Mouse (Mus musculus) thymus, postnatal 36 days (tissue): ENCODE measurements around the gene Sprr1b.
"Not testable (repeated sequence)": the region's sequence is repeated elsewhere in the genome, so short reads cannot be mapped to it uniquely, and the experiment has no call there.

Experiments
- DNase-seq, 2 experiments: peaks; one replicate each; pipeline ENCODE4 v3.0.0; 2022; ENCODE audit warnings: mixed read lengths in 2 of 2

Gene Sprr1b

GRCm38 (mm10) chr3:92438689-92439088 lies at the start of gene Sprr1b:
Sprr1b (minus strand) TSS chr3:92438789.
- no peak for DNase-seq

- no peak for DNase-seq
These were observed 47.7 kb upstream of the Sprr1b start for GRCm38 (mm10) chr3:92486307-92486706.

GRCm38 (mm10) chr3:92485863-92486262 lies 47.3 kb upstream of the Sprr1b start, which contains the start of gene Sprr1a:
Sprr1a (minus strand) TSS chr3:92485895.
- no peak for DNase-seq

- not testable (repeated sequence) for DNase-seq
These were observed 42.7 kb upstream of the Sprr1b start for GRCm38 (mm10) chr3:92481249-92481648.

GRCm38 (mm10) chr3:92470111-92470510 lies 31.5 kb upstream of the Sprr1b start:
- no peak for DNase-seq

- no peak for DNase-seq
These were observed 28.8 kb upstream of the Sprr1b start for GRCm38 (mm10) chr3:92467424-92467823.

GRCm38 (mm10) chr3:92466576-92466975 lies 28.0 kb upstream of the Sprr1b start:
- DNase-seq = no peak

GRCm38 (mm10) chr3:92458620-92459019 lies 20.0 kb upstream of the Sprr1b start, which contains the start of gene Sprr3:
Sprr3 (minus strand) TSS chr3:92458720.
- no peak for DNase-seq

- no peak for DNase-seq
These were observed 16.6 kb upstream of the Sprr1b start for GRCm38 (mm10) chr3:92455151-92455550.

GRCm38 (mm10) chr3:92440177-92440576 lies 1.6 kb upstream of the Sprr1b start:
- DNase-seq = no peak

- DNase-seq = no peak
These were observed 6.3 kb downstream of the Sprr1b start, which contains the start of gene Sprr2k for GRCm38 (mm10) chr3:92432282-92432681. Sprr2k (plus strand) TSS chr3:92432582.

GRCm38 (mm10) chr3:92429323-92429722 lies 9.3 kb downstream of the Sprr1b start, which contains the start of gene Gm9774:
Gm9774 (minus strand) TSS chr3:92429423.
- DNase-seq = no peak

- DNase-seq = no peak
These were observed 20.8 kb downstream of the Sprr1b start, which contains the start of gene Sprr2j-ps for GRCm38 (mm10) chr3:92417782-92418181. Sprr2j-ps (plus strand) TSS chr3:92418082.

- DNase-seq = no peak
These were observed 30.9 kb downstream of the Sprr1b start, which contains the start of gene Sprr2i for GRCm38 (mm10) chr3:92407691-92408090. Sprr2i (plus strand) TSS chr3:92407991.

GRCm38 (mm10) chr3:92394301-92394700 lies 44.3 kb downstream of the Sprr1b start:
- no peak for DNase-seq
